Mouse (Mus musculus): Measurements from ENCODE around the gene Olfr1293-ps.

GRCm38 (mm10) chr2:111524903-111525302 is at the start of gene Olfr1293-ps:
- TF ChIP-seq EP300 (optimal IDR thresholded peaks at IDR 0.05) (no peak), CTCF (IDR thresholded peaks at IDR 0.05; ENCODE audit: low read depth) (no peak)

Data from stomach, postnatal 0 days (tissue).